Comparison of ENCODE assay signal across 8 mouse cellular contexts in genomic region chr9:107514303-107514955, GRCm38 (mm10). TPM values are rescaled to one million over a fixed set of nuclear protein-coding genes. Genes with fewer than 3 reads are reported as not detected.
DNase-seq lines count a peak whose midpoint lies in the region; ATAC-seq and TF ChIP-seq lines count a peak whose summit lies in the region.

No protein-coding gene starts in this region.

- H3K9ac ChIP-seq in lung, embryonic 14.5 days = no peak overlapping the region

- intact Hi-C loops in heart, postnatal 10 days (cut with DNase I) = loop anchor here (1.0 to 10.0 kb wide), 4 partner anchors 148 to 610 kb away; no protein-coding TSS in a partner anchor

- H3K36me3 ChIP-seq in lung, embryonic 14.5 days (ENCODE audit: insufficient read depth) = no peaks in the 10 kb centered on the region
- H3K36me3 ChIP-seq in thymus, adult 2 months (ENCODE audit: control insufficient read depth, insufficient read depth, low read length) = no peaks in the 10 kb centered on the region

- no peak for TF ChIP-seq POLR2A in thymus, adult 2 months (IDR thresholded peaks at IDR 0.05; ENCODE audit: control insufficient read depth, extremely low read depth, insufficient read depth, low read length, poor library complexity)

- ATAC-seq in erythroid progenitor cell, adult 5-6 weeks (replicated peaks; ENCODE audit: low FRiP score, poor library complexity, severe bottlenecking) = peak; percentile 65; the same call in 1 of the 2 replicates
- ATAC-seq in lung, embryonic 14.5 days (ENCODE audit: insufficient read depth) = peak; percentile 45

- no peaks in the 10 kb centered on the region for H3K27me3 ChIP-seq in lung, embryonic 14.5 days (ENCODE audit: insufficient read depth, low read length)
- H3K27me3 ChIP-seq in thymus, adult 2 months (ENCODE audit: control insufficient read depth, insufficient read depth, low read length) = no peaks in the 10 kb centered on the region; the same call in 1 of the 2 replicates

- H3K4me2 ChIP-seq in lung, embryonic 14.5 days = no peak overlapping the region

- 14% methylated on average over 14 of the region's 14 CpGs for WGBS in lung, embryonic 14.5 days
- WGBS in thymus, adult 2 months = 31% methylated on average over 14 of the region's 14 CpGs

- no peaks in the 10 kb centered on the region for H3K9me3 ChIP-seq in lung, embryonic 14.5 days (ENCODE audit: low read depth, low read length)

- no peak overlapping the region for H3K4me3 ChIP-seq in layer of hippocampus, adult 2 months
- no peak overlapping the region for H3K4me3 ChIP-seq in lung, embryonic 14.5 days (ENCODE audit: low read depth, low read length)
- H3K4me3 ChIP-seq in thymus, adult 2 months (ENCODE audit: control insufficient read depth, insufficient read depth, low read length) = no peak overlapping the region

- H3K4me1 ChIP-seq in lung, embryonic 14.5 days (ENCODE audit: insufficient read depth) = no peaks in the 10 kb centered on the region
- H3K4me1 ChIP-seq in thymus, adult 2 months (replicated peaks; ENCODE audit: control insufficient read depth, insufficient read depth, low read length) = no peaks in the 10 kb centered on the region

- H3K27ac ChIP-seq in layer of hippocampus, adult 2 months = no peak overlapping the region
- H3K27ac ChIP-seq in lung, embryonic 14.5 days (ENCODE audit: low read depth) = no peak overlapping the region
- no peak overlapping the region for H3K27ac ChIP-seq in thymus, adult 2 months (ENCODE audit: control insufficient read depth, insufficient read depth, low read length)

- DNase-seq in CD8-positive naive resting alpha-beta T cell, adult 2 months (ENCODE audit: low read depth in 2 of 2, low spot score in 2 of 2) = peak; percentile 70 to 73
- DNase-seq in brain, adult 2 months (ENCODE audit: low read depth, low spot score) = peak; percentile 89
- peak; percentile 82 to 92 for DNase-seq in heart, postnatal 10 days
- DNase-seq in layer of hippocampus, adult 2 months (ENCODE audit: low spot score in 2 of 2) = peak; percentile 80 to 90
- DNase-seq in lung, embryonic 14.5 days = peak; percentile 90
- DNase-seq in ovary, postnatal 10 days (ENCODE audit: low spot score) = peak; percentile 73
- peak; percentile 84 for DNase-seq in thymus, adult 2 months

- peak; percentile 99 for TF ChIP-seq CTCF in layer of hippocampus, adult 2 months (conservative IDR thresholded peaks at IDR 0.05)
- TF ChIP-seq CTCF in lung, embryonic 14.5 days (IDR thresholded peaks at IDR 0.05; ENCODE audit: low read depth) = peak; percentile 100
- TF ChIP-seq CTCF in thymus, adult 2 months (IDR thresholded peaks at IDR 0.05; ENCODE audit: borderline replicate concordance, control insufficient read depth, extremely low read depth, insufficient read depth, low read length, poor library complexity) = peak; percentile 99

RNA-seq across cellular contexts. Expression of gene Tmem115, which starts 19.3 kb away (rescaled TPM):
- total RNA-seq in erythroid progenitor cell, adult 5-6 weeks (2015; ENCODE audit: low replicate concordance) = 0.72 and 3.8 TPM in 2 replicates
- total RNA-seq in erythroid progenitor cell, adult 5-6 weeks (2017; ENCODE audit: low replicate concordance) = 2.6 and 8.4 TPM in 2 replicates
- 10 to 100 TPM; 25.0 to 26.5 TPM for total RNA-seq in heart, postnatal 10 days (2021)
- total RNA-seq in layer of hippocampus, adult 2 months (2021) = 10 to 100 TPM; 35.8 to 41.0 TPM
- polyA plus RNA-seq in lung, embryonic 14.5 days (2014; fragmentation: Nextera tagmentation; extraction: Ambion mirVana) = 42.1 and 45.3 TPM in 2 replicates
- polyA plus RNA-seq in thymus, adult 2 months (2012; rRNA removed) = 49.6 and 55.7 TPM in 2 replicates

RNA-seq across cellular contexts. Expression of gene Cyb561d2, which starts 27.6 kb away (rescaled TPM):
- total RNA-seq in erythroid progenitor cell, adult 5-6 weeks (2015; ENCODE audit: low replicate concordance) = not detected in 2 replicates
- total RNA-seq in erythroid progenitor cell, adult 5-6 weeks (2017; ENCODE audit: low replicate concordance) = 1.8 and 2.9 TPM in 2 replicates
- 1 to 10 TPM; 5.5 to 6.2 TPM for total RNA-seq in heart, postnatal 10 days (2021)
- 10 to 100 TPM; 13.8 to 15.3 TPM for total RNA-seq in layer of hippocampus, adult 2 months (2021)
- polyA plus RNA-seq in lung, embryonic 14.5 days (2014; fragmentation: Nextera tagmentation; extraction: Ambion mirVana) = 22.9 and 23.0 TPM in 2 replicates
- 78.7 and 84.3 TPM in 2 replicates for polyA plus RNA-seq in thymus, adult 2 months (2012; rRNA removed)

RNA-seq across cellular contexts. Expression of gene Nprl2, which starts 27.6 kb away (rescaled TPM):
- total RNA-seq in erythroid progenitor cell, adult 5-6 weeks (2015; ENCODE audit: low replicate concordance) = 1.4 and 31.4 TPM in 2 replicates
- total RNA-seq in erythroid progenitor cell, adult 5-6 weeks (2017; ENCODE audit: low replicate concordance) = 1.1 and 1.2 TPM in 2 replicates
- 10 to 100 TPM; 12.9 to 16.7 TPM for total RNA-seq in heart, postnatal 10 days (2021)
- total RNA-seq in layer of hippocampus, adult 2 months (2021) = 10 to 100 TPM; 44.2 to 45.2 TPM
- 32.9 and 34.6 TPM in 2 replicates for polyA plus RNA-seq in lung, embryonic 14.5 days (2014; fragmentation: Nextera tagmentation; extraction: Ambion mirVana)
- polyA plus RNA-seq in thymus, adult 2 months (2012; rRNA removed) = 74.5 and 83.5 TPM in 2 replicates

RNA-seq across cellular contexts. Expression of gene Zmynd10, which starts 32.7 kb away (rescaled TPM):
- total RNA-seq in erythroid progenitor cell, adult 5-6 weeks (2015; ENCODE audit: low replicate concordance) = not detected in 2 replicates
- not detected in 2 replicates for total RNA-seq in erythroid progenitor cell, adult 5-6 weeks (2017; ENCODE audit: low replicate concordance)
- not detected for total RNA-seq in heart, postnatal 10 days (2021)
- 1 to 10 TPM; 4.7 to 5.7 TPM for total RNA-seq in layer of hippocampus, adult 2 months (2021)
- polyA plus RNA-seq in lung, embryonic 14.5 days (2014; fragmentation: Nextera tagmentation; extraction: Ambion mirVana) = 1.1 and 1.2 TPM in 2 replicates
- 2.9 and 3.4 TPM in 2 replicates for polyA plus RNA-seq in thymus, adult 2 months (2012; rRNA removed)

RNA-seq across cellular contexts. Expression of gene Rassf1, which starts 36.9 kb away (rescaled TPM):
- 24.5 and 35.2 TPM in 2 replicates for total RNA-seq in erythroid progenitor cell, adult 5-6 weeks (2015; ENCODE audit: low replicate concordance)
- 31.4 and 31.7 TPM in 2 replicates for total RNA-seq in erythroid progenitor cell, adult 5-6 weeks (2017; ENCODE audit: low replicate concordance)
- 10 to 100 TPM; 28.8 to 32.0 TPM for total RNA-seq in heart, postnatal 10 days (2021)
- 10 to 100 TPM; 16.2 to 17.6 TPM for total RNA-seq in layer of hippocampus, adult 2 months (2021)
- polyA plus RNA-seq in lung, embryonic 14.5 days (2014; fragmentation: Nextera tagmentation; extraction: Ambion mirVana) = 51.3 and 54.1 TPM in 2 replicates
- 48.8 and 50.8 TPM in 2 replicates for polyA plus RNA-seq in thymus, adult 2 months (2012; rRNA removed)
